Mouse (Mus musculus): ENCODE measurements around the gene Prss41. TPM values are rescaled to one million over a fixed set of nuclear protein-coding genes. Genes with fewer than 3 reads are reported as not detected.

Prss41 gene
- polyA plus RNA-seq, 1 experiment from 2014 or later: 1.5 TPM

GRCm38 (mm10) chr17:23850853-23851749 lies 7.1 kb upstream of the Prss41 start:
- 62% methylated on average over 18 of the region's 19 CpGs for WGBS
- ATAC-seq: 0 out of 2 replicates have a peak, but pooled peaks have one; percentile 17
- Histone ChIP-seq H3K4me2 (replicated peaks) (no peak overlapping the region), H3K27ac (no peak overlapping the region), H3K9me3 (no peaks in the 10 kb centered on the region), H3K4me3 (replicated peaks) (no peak overlapping the region), H3K36me3 (no peaks in the 10 kb centered on the region), H3K9ac (replicated peaks) (no peak overlapping the region), H3K27me3 (0 out of 2 replicates have a peak, but pooled peaks cover 3% of the 10 kb centered on the region), H3K4me1 (replicated peaks) (no peaks in the 10 kb centered on the region)

- Histone ChIP-seq H3K4me3 (replicated peaks) (no peak overlapping the region), H3K4me2 (replicated peaks) (no peak overlapping the region), H3K9me3 (no peaks in the 10 kb centered on the region), H3K36me3 (no peaks in the 10 kb centered on the region), H3K27me3 (0 out of 2 replicates have a peak, but pooled peaks cover 3% of the 10 kb centered on the region), H3K4me1 (replicated peaks) (no peaks in the 10 kb centered on the region), H3K9ac (replicated peaks) (no peak overlapping the region), H3K27ac (no peak overlapping the region)
- 60% methylated on average over 2 of the region's 2 CpGs for WGBS
- no peak for ATAC-seq
Observed at GRCm38 (mm10) chr17:23850028-23850427, 6.1 kb upstream of the Prss41 start.

GRCm38 (mm10) chr17:23843141-23843811 lies 696 bp downstream of the Prss41 start:
- Histone ChIP-seq H3K4me2 (replicated peaks) (peak overlapping the region; percentile 32; the same call in 1 of the 2 replicates), H3K36me3 (no peaks in the 10 kb centered on the region), H3K4me3 (replicated peaks) (no peak overlapping the region), H3K27me3 (0 out of 2 replicates have a peak, but pooled peaks cover 2% of the 10 kb centered on the region), H3K27ac (no peak overlapping the region), H3K4me1 (replicated peaks) (no peaks in the 10 kb centered on the region), H3K9me3 (no peaks in the 10 kb centered on the region), H3K9ac (replicated peaks) (no peak overlapping the region)
- ATAC-seq: peak; percentile 20; the same call in 1 of the 2 replicates
- WGBS: 40% methylated on average over 23 of the region's 23 CpGs

- H3K4me2 ChIP-seq (replicated peaks): no peak overlapping the region
- no peaks in the 10 kb centered on the region for H3K9me3 ChIP-seq
- H3K4me3 ChIP-seq (replicated peaks): no peak overlapping the region
- peaks cover 2% of the 10 kb centered on the region; the same call in 1 of the 2 replicates for H3K4me1 ChIP-seq (replicated peaks)
- H3K27me3 ChIP-seq: no peaks in the 10 kb centered on the region
- H3K36me3 ChIP-seq: no peaks in the 10 kb centered on the region
- H3K27ac ChIP-seq: no peak overlapping the region
- ATAC-seq: 0 out of 2 replicates have a peak, but pooled peaks have one; percentile 2
- H3K9ac ChIP-seq (replicated peaks): no peak overlapping the region
- WGBS: 33% methylated on average over 4 of the region's 4 CpGs
Observed at GRCm38 (mm10) chr17:23841145-23841544, 2.8 kb downstream of the Prss41 start.

GRCm38 (mm10) chr17:23836006-23836575 lies 7.9 kb downstream of the Prss41 start, which contains the start of gene Prss33:
TSS of gene Prss33 (minus strand) at chr17:23836056.
- peak; percentile 44 for ATAC-seq
- Histone ChIP-seq H3K9me3 (no peaks in the 10 kb centered on the region), H3K4me2 (replicated peaks) (no peak within 1 kb of the TSS), H3K9ac (replicated peaks) (no peak within 1 kb of the TSS; the same call in 1 of the 2 replicates), H3K27me3 (peaks cover 27% of the 10 kb centered on the region; the same call in 1 of the 2 replicates), H3K27ac (no peak within 1 kb of the TSS), H3K4me3 (replicated peaks) (no peak within 1 kb of the TSS), H3K36me3 (no peaks in the 10 kb centered on the region), H3K4me1 (replicated peaks) (peaks cover 5% of the 10 kb centered on the region; the same call in 1 of the 2 replicates)
- WGBS: 44% methylated on average over 8 of the region's 8 CpGs

GRCm38 (mm10) chr17:23831201-23831600 lies 12.8 kb downstream of the Prss41 start:
- H3K9ac ChIP-seq (replicated peaks): no peak overlapping the region
- no peak for ATAC-seq
- H3K4me2 ChIP-seq (replicated peaks): no peak overlapping the region
- WGBS: 97% methylated on average over 1 of the region's 1 CpGs
- H3K27me3 ChIP-seq: peaks cover 27% of the 10 kb centered on the region; the same call in 1 of the 2 replicates
- peaks cover 29% of the 10 kb centered on the region for H3K4me1 ChIP-seq (replicated peaks)
- H3K9me3 ChIP-seq: no peaks in the 10 kb centered on the region
- no peak overlapping the region for H3K27ac ChIP-seq
- no peak overlapping the region for H3K4me3 ChIP-seq (replicated peaks)
- H3K36me3 ChIP-seq: peaks cover 10% of the 10 kb centered on the region

- H3K4me1 ChIP-seq (replicated peaks): peaks cover 25% of the 10 kb centered on the region
- peak within 1 kb of the TSS; percentile 75 for H3K4me3 ChIP-seq (replicated peaks)
- H3K36me3 ChIP-seq: peaks cover 31% of the 10 kb centered on the region
- peak within 1 kb of the TSS; percentile 96 for H3K27ac ChIP-seq
- no peaks in the 10 kb centered on the region for H3K9me3 ChIP-seq
- H3K9ac ChIP-seq (replicated peaks): peak within 1 kb of the TSS; percentile 92
- H3K4me2 ChIP-seq (replicated peaks): peak within 1 kb of the TSS; percentile 75
- ATAC-seq: peak; percentile 95
- 1% methylated on average over 41 of the region's 42 CpGs for WGBS
- peaks cover 20% of the 10 kb centered on the region; the same call in 1 of the 2 replicates for H3K27me3 ChIP-seq
Observed at GRCm38 (mm10) chr17:23829064-23829619, 14.8 kb downstream of the Prss41 start, which contains the start of gene Elob. TSS of gene Elob (minus strand) at chr17:23829136.

GRCm38 (mm10) chr17:23828271-23829001 lies 15.5 kb downstream of the Prss41 start:
- peak; percentile 88 for ATAC-seq
- under 1% methylated on average over 47 of the region's 47 CpGs for WGBS

GRCm38 (mm10) chr17:23825591-23825990 lies 18.4 kb downstream of the Prss41 start:
- Histone ChIP-seq H3K4me1 (replicated peaks) (peaks cover 25% of the 10 kb centered on the region), H3K4me3 (replicated peaks) (no peak overlapping the region), H3K9me3 (no peaks in the 10 kb centered on the region), H3K27me3 (no peaks in the 10 kb centered on the region), H3K36me3 (peaks cover 66% of the 10 kb centered on the region), H3K4me2 (replicated peaks) (no peak overlapping the region), H3K27ac (no peak overlapping the region), H3K9ac (replicated peaks) (no peak overlapping the region)
- WGBS: 86% methylated on average over 4 of the region's 4 CpGs
- no peak for ATAC-seq

More at GRCm38 (mm10) chr17:23828271-23829001, 15.5 kb downstream of the Prss41 start:
- peaks cover 13% of the 10 kb centered on the region; the same call in 1 of the 2 replicates for H3K27me3 ChIP-seq
- peak overlapping the region; percentile 96 for H3K27ac ChIP-seq
- H3K4me2 ChIP-seq (replicated peaks): peak overlapping the region; percentile 75
- peak overlapping the region; percentile 75 for H3K4me3 ChIP-seq (replicated peaks)
- H3K9me3 ChIP-seq: no peaks in the 10 kb centered on the region
- peaks cover 25% of the 10 kb centered on the region for H3K4me1 ChIP-seq (replicated peaks)
- peaks cover 38% of the 10 kb centered on the region for H3K36me3 ChIP-seq
- H3K9ac ChIP-seq (replicated peaks): peak overlapping the region; percentile 92

GRCm38 (mm10) chr17:23823614-23824013 lies 20.4 kb downstream of the Prss41 start:
- 0 out of 2 replicates have a peak, but pooled peaks have one; percentile 46 for ATAC-seq
- H3K9ac ChIP-seq (replicated peaks): no peak overlapping the region
- H3K36me3 ChIP-seq: peaks cover 86% of the 10 kb centered on the region
- H3K27me3 ChIP-seq: no peaks in the 10 kb centered on the region
- H3K4me2 ChIP-seq (replicated peaks): no peak overlapping the region
- no peak overlapping the region for H3K4me3 ChIP-seq (replicated peaks)
- no peak overlapping the region for H3K27ac ChIP-seq
- WGBS: 91% methylated on average over 12 of the region's 12 CpGs
- peaks cover 20% of the 10 kb centered on the region for H3K4me1 ChIP-seq (replicated peaks)
- peaks cover 5% of the 10 kb centered on the region; the same call in 1 of the 2 replicates for H3K9me3 ChIP-seq
